In genomic region chr11:72145182-72145876, GRCm38 (mm10) we compare ENCODE assay signal across 9 mouse cellular contexts. TPM values are rescaled to one million over a fixed set of nuclear protein-coding genes. Genes with fewer than 3 reads are reported as not detected.
DNase-seq lines count a peak whose midpoint lies in the region; ATAC-seq and TF ChIP-seq lines count a peak whose summit lies in the region.
"Had no signal": no experiment of that assay in that cellular context is flagged by ENCODE, and none has a peak within 500 bp of the region (broad histone marks: within the 10 kb centered on the region; RNA-seq: fewer than 3 reads in every experiment).

No protein-coding gene starts in this region.

- no peak overlapping the region for H3K4me3 ChIP-seq in intestine, postnatal 0 days (ENCODE audit: low read depth, low read length)
- H3K4me3 ChIP-seq in intestine, embryonic 15.5 days (replicated peaks) = no peak overlapping the region
- H3K4me3 ChIP-seq in kidney, embryonic 16.5 days (ENCODE audit: low read length) = no peak overlapping the region
- H3K4me3 ChIP-seq: neural tube, embryonic 13.5 days had no signal

- peak; percentile 81 for TF ChIP-seq CTCF in intestine, postnatal 0 days (IDR thresholded peaks at IDR 0.05; ENCODE audit: low read depth)

- ATAC-seq in intestine, postnatal 0 days = no peak
- ATAC-seq in intestine, embryonic 15.5 days = no peak
- ATAC-seq in kidney, embryonic 16.5 days (ENCODE audit: low FRiP score, low TSS enrichment) = peak; percentile 69

- no peak overlapping the region for H3K27ac ChIP-seq in intestine, postnatal 0 days (ENCODE audit: low read depth, low read length)
- H3K27ac ChIP-seq in intestine, embryonic 15.5 days = no peak overlapping the region
- H3K27ac ChIP-seq in kidney, embryonic 16.5 days (ENCODE audit: low read length) = peak overlapping the region; percentile 78
- H3K27ac ChIP-seq: neural tube, embryonic 13.5 days had no signal

- H3K4me1 ChIP-seq in intestine, postnatal 0 days (replicated peaks; ENCODE audit: control insufficient read depth, insufficient read depth, low read length) = 0 out of 2 replicates have a peak, but pooled peaks cover 3% of the 10 kb centered on the region
- H3K4me1 ChIP-seq in intestine, embryonic 15.5 days (replicated peaks) = 0 out of 2 replicates have a peak, but pooled peaks cover 2% of the 10 kb centered on the region
- H3K4me1 ChIP-seq in kidney, embryonic 16.5 days (ENCODE audit: insufficient read depth, low read length) = peaks cover 5% of the 10 kb centered on the region; the same call in 1 of the 2 replicates

- 12% methylated on average over 2 of the region's 2 CpGs for WGBS in intestine, postnatal 0 days
- WGBS in intestine, embryonic 15.5 days = 8% methylated on average over 2 of the region's 2 CpGs
- 10% methylated on average over 2 of the region's 2 CpGs for WGBS in kidney, embryonic 16.5 days

- H3K36me3 ChIP-seq in intestine, postnatal 0 days (ENCODE audit: control insufficient read depth, insufficient read depth) = no peaks in the 10 kb centered on the region
- no peaks in the 10 kb centered on the region for H3K36me3 ChIP-seq in intestine, embryonic 15.5 days
- H3K36me3 ChIP-seq in kidney, embryonic 16.5 days (ENCODE audit: insufficient read depth, low read length) = no peaks in the 10 kb centered on the region
- H3K36me3 ChIP-seq: neural tube, embryonic 13.5 days had no signal

- H3K9me3 ChIP-seq in intestine, postnatal 0 days (ENCODE audit: control insufficient read depth) = no peaks in the 10 kb centered on the region
- H3K9me3 ChIP-seq in intestine, embryonic 15.5 days = no peaks in the 10 kb centered on the region
- no peaks in the 10 kb centered on the region for H3K9me3 ChIP-seq in kidney, embryonic 16.5 days (ENCODE audit: low read length)
- H3K9me3 ChIP-seq: neural tube, embryonic 13.5 days had no signal

- no peak overlapping the region for H3K9ac ChIP-seq in intestine, postnatal 0 days (ENCODE audit: low read depth, low read length)
- H3K9ac ChIP-seq in intestine, embryonic 15.5 days = no peak overlapping the region
- no peak overlapping the region for H3K9ac ChIP-seq in kidney, embryonic 16.5 days (replicated peaks; ENCODE audit: low read length)
- H3K9ac ChIP-seq: neural tube, embryonic 13.5 days had no signal

- H3K27me3 ChIP-seq in intestine, postnatal 0 days (replicated peaks; ENCODE audit: control insufficient read depth, insufficient read depth, low read length) = no peaks in the 10 kb centered on the region
- no peaks in the 10 kb centered on the region for H3K27me3 ChIP-seq in intestine, embryonic 15.5 days (replicated peaks)
- 0 out of 2 replicates have a peak, but pooled peaks cover 3% of the 10 kb centered on the region for H3K27me3 ChIP-seq in kidney, embryonic 16.5 days (ENCODE audit: insufficient read depth, low read length)
- H3K27me3 ChIP-seq: neural tube, embryonic 13.5 days had no signal

- peak; percentile 65 for DNase-seq in NIH3T3 (ENCODE audit: low read depth)
- DNase-seq in cerebellum, postnatal 10 days = peak; percentile 70 to 82
- DNase-seq in skeletal muscle tissue, adult 2 months (ENCODE audit: low read depth, low spot score) = peak; percentile 80
- no peak for DNase-seq in right cerebral cortex, adult 2 months (ENCODE audit: low spot score in 2 of 2)
- no peak for DNase-seq in layer of hippocampus, adult 9-10 months (ENCODE audit: low spot score)

- no peak overlapping the region for H3K4me2 ChIP-seq in intestine, postnatal 0 days (replicated peaks; ENCODE audit: low read depth)
- no peak overlapping the region for H3K4me2 ChIP-seq in intestine, embryonic 15.5 days (replicated peaks)
- H3K4me2 ChIP-seq in kidney, embryonic 16.5 days (replicated peaks; ENCODE audit: low read depth, low read length) = no peak overlapping the region
- H3K4me2 ChIP-seq: neural tube, embryonic 13.5 days had no signal

RNA-seq across cellular contexts. Expression of gene Pitpnm3, which starts 9.8 kb away (rescaled TPM):
- polyA plus RNA-seq in intestine, postnatal 0 days (2015; fragmentation: Nextera tagmentation; extraction: Ambion mirVana) = 0.68 and 0.86 TPM in 2 replicates
- polyA plus RNA-seq in intestine, embryonic 15.5 days (2015; fragmentation: Nextera tagmentation; extraction: Ambion mirVana) = 0.50 and 0.62 TPM in 2 replicates
- polyA plus RNA-seq in kidney, embryonic 16.5 days (2015; fragmentation: Nextera tagmentation; extraction: Ambion mirVana) = 0.15 and 0.16 TPM in 2 replicates

Comparison
In these comparisons a context has a peak if more than half of its experiments do, and no peak if none do; other contexts are left out.
1. DNase-seq: peak in NIH3T3 (single experiment), cerebellum, postnatal 10 days (2 of 2) and skeletal muscle tissue, adult 2 months (single experiment); none in right cerebral cortex, adult 2 months (0 of 2) and layer of hippocampus, adult 9-10 months (single experiment).